ENCODE assay signal across 8 mouse cellular contexts in genomic region chr19:53391386-53391785, GRCm38 (mm10). TPM values are rescaled to one million over a fixed set of nuclear protein-coding genes. Genes with fewer than 3 reads are reported as not detected.
DNase-seq lines count a peak whose midpoint lies in the region; ATAC-seq and TF ChIP-seq lines count a peak whose summit lies in the region.

No protein-coding gene starts in this region.

- H3K9me3 ChIP-seq in lung, postnatal 0 days (ENCODE audit: low read length): no peaks in the 10 kb centered on the region
- H3K9me3 ChIP-seq in embryonic facial prominence, embryonic 14.5 days (ENCODE audit: control insufficient read depth, low read length): no peaks in the 10 kb centered on the region
- no peaks in the 10 kb centered on the region for H3K9me3 ChIP-seq in limb, embryonic 10.5 days (replicated peaks)

- peaks cover 8% of the 10 kb centered on the region; the same call in 1 of the 2 replicates for H3K4me1 ChIP-seq in lung, postnatal 0 days (ENCODE audit: insufficient read depth, low read depth, low read length)
- H3K4me1 ChIP-seq in embryonic facial prominence, embryonic 14.5 days (ENCODE audit: control insufficient read depth, insufficient read depth, low read length): peaks cover 8% of the 10 kb centered on the region
- peaks cover 11% of the 10 kb centered on the region for H3K4me1 ChIP-seq in limb, embryonic 10.5 days
- H3K4me1 ChIP-seq in small intestine, adult 2 months (ENCODE audit: control insufficient read depth, insufficient read depth, insufficient read length, low read length): peaks cover 7% of the 10 kb centered on the region; the same call in 1 of the 2 replicates

- peak overlapping the region; percentile 93 for H3K27ac ChIP-seq in lung, postnatal 0 days (ENCODE audit: low read length)
- H3K27ac ChIP-seq in embryonic facial prominence, embryonic 14.5 days (replicated peaks; ENCODE audit: low read depth, low read length): no peak overlapping the region; the same call in 1 of the 2 replicates
- H3K27ac ChIP-seq in limb, embryonic 10.5 days: peak overlapping the region; percentile 98
- peak overlapping the region; percentile 76 for H3K27ac ChIP-seq in small intestine, adult 2 months (ENCODE audit: insufficient read depth, low read depth, low read length)

- TF ChIP-seq EP300 in lung, postnatal 0 days (IDR thresholded peaks at IDR 0.05): no peak

- no peak for TF ChIP-seq POLR2A in small intestine, adult 2 months (IDR thresholded peaks at IDR 0.05; ENCODE audit: low read depth, low read length)

- peaks cover 23% of the 10 kb centered on the region; the same call in 1 of the 2 replicates for H3K36me3 ChIP-seq in lung, postnatal 0 days (ENCODE audit: insufficient read depth, low read length)
- peaks cover 26% of the 10 kb centered on the region for H3K36me3 ChIP-seq in embryonic facial prominence, embryonic 14.5 days (ENCODE audit: control insufficient read depth, insufficient read depth, low read length)
- H3K36me3 ChIP-seq in limb, embryonic 10.5 days: peaks cover 29% of the 10 kb centered on the region
- H3K36me3 ChIP-seq in small intestine, adult 2 months (ENCODE audit: control insufficient read depth, insufficient read depth, low read length): peaks cover 17% of the 10 kb centered on the region

- peak overlapping the region; percentile 70 for H3K4me2 ChIP-seq in lung, postnatal 0 days (replicated peaks; ENCODE audit: low read depth, low read length)
- peak overlapping the region; percentile 90 for H3K4me2 ChIP-seq in embryonic facial prominence, embryonic 14.5 days (ENCODE audit: low read depth, low read length)

- peak overlapping the region; percentile 97 for H3K4me3 ChIP-seq in lung, postnatal 0 days (ENCODE audit: low read depth, low read length)
- H3K4me3 ChIP-seq in embryonic facial prominence, embryonic 14.5 days (ENCODE audit: low read depth, low read length): peak overlapping the region; percentile 96
- peak overlapping the region; percentile 96 for H3K4me3 ChIP-seq in limb, embryonic 10.5 days
- H3K4me3 ChIP-seq in small intestine, adult 2 months (ENCODE audit: low read depth, low read length): peak overlapping the region; percentile 39

- 44% methylated on average over 8 of the region's 8 CpGs for WGBS in lung, postnatal 0 days
- WGBS in embryonic facial prominence, embryonic 14.5 days: 46% methylated on average over 8 of the region's 8 CpGs
- WGBS in limb, embryonic 10.5 days: 49% methylated on average over 8 of the region's 8 CpGs
- WGBS in small intestine, adult 2 months: 27% methylated on average over 8 of the region's 8 CpGs

- DNase-seq in lung, postnatal 0 days (ENCODE audit: low spot score): peak; percentile 16
- DNase-seq in lung, postnatal 14 days: no peak
- no peak for DNase-seq in embryonic facial prominence, embryonic 14.5 days (ENCODE audit: low spot score)
- DNase-seq in limb, embryonic 10.5 days (ENCODE audit: low spot score): no peak
- no peak for DNase-seq in adrenal gland, adult 2 months
- no peak for DNase-seq in embryo, embryonic 10.5 days (ENCODE audit: low spot score)
- DNase-seq in right cerebral cortex, postnatal 25 days: no peak

- no peak for ATAC-seq in lung, postnatal 0 days
- ATAC-seq in embryonic facial prominence, embryonic 14.5 days (ENCODE audit: low read depth): no peak

- H3K9ac ChIP-seq in lung, postnatal 0 days (replicated peaks; ENCODE audit: low read depth): peak overlapping the region; percentile 62
- H3K9ac ChIP-seq in embryonic facial prominence, embryonic 14.5 days (ENCODE audit: low read depth, low read length): peak overlapping the region; percentile 99

- no peak for TF ChIP-seq CTCF in lung, postnatal 0 days (IDR thresholded peaks at IDR 0.05)
- no peak for TF ChIP-seq CTCF in small intestine, adult 2 months (IDR thresholded peaks at IDR 0.05; ENCODE audit: extremely low read depth, insufficient read length, insufficient replicate concordance, low read depth, low read length)

- H3K27me3 ChIP-seq in lung, postnatal 0 days (replicated peaks; ENCODE audit: insufficient read depth, low read length): no peaks in the 10 kb centered on the region
- no peaks in the 10 kb centered on the region for H3K27me3 ChIP-seq in embryonic facial prominence, embryonic 14.5 days (replicated peaks; ENCODE audit: control insufficient read depth, insufficient read depth, low read length)
- H3K27me3 ChIP-seq in limb, embryonic 10.5 days (ENCODE audit: low read depth, poor library complexity, severe bottlenecking): no peaks in the 10 kb centered on the region
- no peaks in the 10 kb centered on the region for H3K27me3 ChIP-seq in small intestine, adult 2 months (ENCODE audit: control insufficient read depth, insufficient read depth, low read length)

RNA-seq across cellular contexts. Expression of gene Smndc1, which starts 1.0 kb away (rescaled TPM):
- 35.8 and 40.0 TPM in 2 replicates for polyA plus RNA-seq in lung, postnatal 0 days (2015; fragmentation: Nextera tagmentation; extraction: Ambion mirVana)
- polyA plus RNA-seq in embryonic facial prominence, embryonic 14.5 days (2014; fragmentation: Nextera tagmentation; extraction: Ambion mirVana): 38.8 and 40.2 TPM in 2 replicates
- 41.2 and 43.8 TPM in 2 replicates for polyA plus RNA-seq in limb, embryonic 10.5 days (2016; fragmentation: Nextera tagmentation; extraction: Ambion mirVana)
- 0.39 and 1.6 TPM in 2 replicates for polyA plus RNA-seq in small intestine, adult 2 months (2012; rRNA removed)
- 10 to 100 TPM; 38.1 to 48.6 TPM for total RNA-seq in adrenal gland, adult 2 months (2021)
- polyA plus RNA-seq in adrenal gland, adult 2 months (2012; rRNA removed): 1.2 TPM in 2 replicates

RNA-seq across cellular contexts. Expression of gene Gm10197, which starts 19.8 kb away (rescaled TPM):
- polyA plus RNA-seq in lung, postnatal 0 days (2015; fragmentation: Nextera tagmentation; extraction: Ambion mirVana): 2.2 TPM in 1 of 2 replicates, not detected in the other
- polyA plus RNA-seq in embryonic facial prominence, embryonic 14.5 days (2014; fragmentation: Nextera tagmentation; extraction: Ambion mirVana): 6.4 TPM in 1 of 2 replicates, not detected in the other
- 6.6 TPM in 1 of 2 replicates, not detected in the other for polyA plus RNA-seq in limb, embryonic 10.5 days (2016; fragmentation: Nextera tagmentation; extraction: Ambion mirVana)
- not detected in 2 replicates for polyA plus RNA-seq in small intestine, adult 2 months (2012; rRNA removed)
- not detected for total RNA-seq in adrenal gland, adult 2 months (2021)
- polyA plus RNA-seq in adrenal gland, adult 2 months (2012; rRNA removed): not detected in 2 replicates

Comparison
In these comparisons a context has a peak if more than half of its experiments do, and no peak if none do; other contexts are left out.
1. H3K4me3 ChIP-seq: peak in every context shown above with its lines; median percentile 97 in lung, postnatal 0 days; 96 in embryonic facial prominence, embryonic 14.5 days; 96 in limb, embryonic 10.5 days; 39 in small intestine, adult 2 months.
2. RNA of gene Smndc1, which starts 1.0 kb away (polyA plus RNA-seq): 41.2 to 43.8 TPM in limb, embryonic 10.5 days, 38.8 to 40.2 TPM in embryonic facial prominence, embryonic 14.5 days and 35.8 to 40.0 TPM in lung, postnatal 0 days; 0.39 to 1.6 TPM in small intestine, adult 2 months and 1.2 TPM in adrenal gland, adult 2 months; every median in the first group is over 10 times any median in the second.